Mouse (Mus musculus): ENCODE measurements around the gene Dapk2.

DNA sequence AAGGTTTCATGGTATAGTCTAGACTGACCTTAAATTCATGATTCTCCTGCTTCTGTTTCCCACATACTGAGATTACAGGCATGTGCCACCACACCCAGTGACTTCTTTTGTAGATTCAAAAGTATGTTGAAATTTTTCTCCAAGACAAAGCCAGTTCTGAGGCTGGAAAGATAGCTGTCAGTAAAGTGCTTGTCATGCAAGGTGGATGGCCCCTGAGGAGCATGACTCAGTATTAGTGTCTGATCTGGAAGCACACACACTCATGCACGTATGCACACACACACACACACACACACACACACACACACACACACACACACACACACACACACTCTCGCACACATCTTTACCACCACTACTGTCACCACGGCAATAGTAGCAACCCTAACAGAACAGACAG, 17.0 kb downstream of the Dapk2 start:
- no peak for TF ChIP-seq CTCF (conservative IDR thresholded peaks at IDR 0.05; ENCODE audit: insufficient read depth, insufficient read length, low read depth, low read length)
- no peak for TF ChIP-seq POLR2A (IDR thresholded peaks at IDR 0.05; ENCODE audit: low read depth, low read length)
